Mouse (Mus musculus) left cerebral cortex, postnatal 36 days (tissue): ENCODE data around the gene Pigr. TPM values are rescaled to one million over a fixed set of nuclear protein-coding genes. Genes with fewer than 3 reads are reported as not detected.

Experiments
- DNase-seq, 2 experiments: peaks; one replicate each; pipeline ENCODE4 v3.0.0; 2021 to 2022; ENCODE audit warnings: low spot score in 2 of 2, mixed read lengths in 1 of 2
- intact Hi-C: fragments of 180-260 bp; cut with DNase I; formaldehyde crosslinking; loops from one replicate; pipeline ENCODE4 v1.15.1; 2025
- total RNA-seq, 2 experiments: library from RNA; stranded (reverse); gene quantifications; 2 replicates each; pipeline ENCODE4 v1.2.3; 2021

Gene Pigr
- total RNA-seq, 2 experiments from 2014 or later: not detected

DNA sequence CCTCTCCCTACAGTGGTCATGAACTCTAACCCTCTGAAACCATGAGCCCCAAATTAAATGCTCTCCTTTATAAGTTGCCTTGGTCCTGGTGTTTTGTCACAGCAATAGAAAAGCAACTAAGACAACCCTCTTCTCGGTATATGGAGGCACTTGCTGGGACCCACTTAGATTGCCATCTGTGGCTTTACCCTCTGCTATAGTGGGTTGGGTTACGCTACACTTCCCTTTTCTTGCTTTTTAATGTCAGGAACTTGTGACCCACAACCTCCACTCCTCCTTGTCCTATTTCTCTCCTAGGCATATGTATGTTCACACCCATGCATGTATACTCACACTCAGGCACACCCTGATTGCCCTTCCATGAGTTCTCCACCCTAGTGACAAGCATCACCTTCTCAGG is 46.4 kb downstream of the Pigr start:
- no peak for DNase-seq
- intact Hi-C loops: loop anchor here (10.0 kb wide), 1 partner anchor 262 kb away; the partner anchor contains the start of gene Dyrk3

- intact Hi-C loops: loop anchor here (5.0 to 10.0 kb wide), 3 partner anchors 107 to 392 kb away; partner anchors contain the start of gene Dyrk3
- peak; percentile 13 to 35 for DNase-seq
Observed at GRCm38 (mm10) chr1:130875139-130875538, 48.7 kb downstream of the Pigr start.

- DNase-seq: no peak
- intact Hi-C loops: loop anchor here (5.0 to 10.0 kb wide), 3 partner anchors 106 to 391 kb away; partner anchors contain the start of gene Dyrk3
Observed at GRCm38 (mm10) chr1:130875910-130876309, 49.4 kb downstream of the Pigr start.

DNA sequence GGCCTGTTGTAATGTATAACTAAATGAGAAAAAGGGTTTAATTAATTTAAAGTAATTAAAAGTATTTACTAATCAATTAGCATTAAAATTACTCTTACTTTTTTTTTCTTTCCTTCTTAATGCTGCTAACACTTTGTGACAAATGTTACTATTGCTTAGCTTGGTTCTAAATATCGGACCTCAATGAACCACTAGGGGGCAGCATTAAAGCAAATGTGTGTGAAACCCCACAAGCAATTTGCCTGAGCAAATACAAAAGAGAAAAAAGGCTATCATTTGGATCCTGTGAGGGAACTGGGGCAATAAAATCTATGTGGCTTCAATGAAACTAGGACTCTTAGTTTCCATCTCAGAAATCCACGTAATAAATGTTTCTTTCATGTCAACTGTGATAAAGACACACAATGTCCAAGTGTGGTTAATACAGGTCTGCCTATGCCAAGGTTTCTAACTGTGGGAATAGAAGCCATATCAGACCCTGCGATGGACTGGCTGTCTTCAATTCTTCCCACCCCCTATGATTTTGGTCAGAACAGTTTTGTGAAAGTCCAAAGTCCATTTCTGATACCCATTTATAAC is 50.5 kb downstream of the Pigr start:
- DNase-seq: no peak
- intact Hi-C loops: loop anchor here (1.0 to 10.0 kb wide), 4 partner anchors 105 to 390 kb away; partner anchors contain the start of gene Dyrk3

DNA sequence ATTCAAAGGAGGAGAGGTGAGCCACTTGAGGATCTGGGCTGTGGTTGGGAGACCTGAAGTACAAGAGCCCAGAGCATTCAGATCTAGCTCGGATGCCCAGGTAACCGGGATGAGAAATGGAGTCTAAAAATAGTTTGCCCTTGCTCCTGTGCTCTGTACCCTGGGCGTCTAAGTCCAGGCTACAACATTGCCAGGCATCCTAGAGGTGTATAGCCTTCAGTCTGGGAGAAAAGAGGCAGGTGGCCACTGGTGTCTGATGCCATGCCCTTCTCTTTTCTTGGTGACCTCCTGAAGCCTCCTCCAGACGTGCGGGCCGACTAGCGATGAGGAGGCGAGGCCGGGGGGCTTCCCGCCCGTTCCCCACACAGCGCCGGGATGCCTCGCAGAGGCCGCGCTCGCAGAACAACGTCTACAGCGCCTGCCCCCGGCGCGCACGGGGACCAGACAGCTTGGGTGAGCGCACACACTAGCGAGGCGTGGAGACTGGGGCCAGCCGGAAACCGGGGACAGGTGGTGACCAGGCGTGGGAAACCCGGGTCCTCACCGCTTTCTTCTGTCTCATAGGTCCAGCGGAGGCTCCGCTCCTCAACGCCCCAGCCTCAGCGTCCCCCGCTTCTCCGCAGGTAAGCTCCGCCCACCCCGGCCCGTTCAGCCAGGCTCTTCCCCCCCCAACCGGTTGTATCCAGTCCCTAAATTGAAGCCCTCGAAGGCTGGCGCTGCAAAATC is 51.6 kb downstream of the Pigr start:
- DNase-seq: peak in 1 of 2 experiments; percentile 9
- intact Hi-C loops: loop anchor here (1.0 to 10.0 kb wide), 4 partner anchors 104 to 389 kb away; partner anchors contain the start of gene Dyrk3

- intact Hi-C loops: loop anchor here (5.0 to 10.0 kb wide), 3 partner anchors 102 to 387 kb away; partner anchors contain the start of gene Dyrk3
- DNase-seq: no peak
Observed at GRCm38 (mm10) chr1:130879927-130880326, 53.4 kb downstream of the Pigr start.

- DNase-seq: no peak
- intact Hi-C loops: no loop called here
Observed at GRCm38 (mm10) chr1:130883146-130883545, 56.7 kb downstream of the Pigr start.

GRCm38 (mm10) chr1:130887354-130887753 is 60.9 kb downstream of the Pigr start, which contains the start of gene Il24:
Il24 (minus strand) TSS chr1:130887454.
- DNase-seq: no peak

DNA sequence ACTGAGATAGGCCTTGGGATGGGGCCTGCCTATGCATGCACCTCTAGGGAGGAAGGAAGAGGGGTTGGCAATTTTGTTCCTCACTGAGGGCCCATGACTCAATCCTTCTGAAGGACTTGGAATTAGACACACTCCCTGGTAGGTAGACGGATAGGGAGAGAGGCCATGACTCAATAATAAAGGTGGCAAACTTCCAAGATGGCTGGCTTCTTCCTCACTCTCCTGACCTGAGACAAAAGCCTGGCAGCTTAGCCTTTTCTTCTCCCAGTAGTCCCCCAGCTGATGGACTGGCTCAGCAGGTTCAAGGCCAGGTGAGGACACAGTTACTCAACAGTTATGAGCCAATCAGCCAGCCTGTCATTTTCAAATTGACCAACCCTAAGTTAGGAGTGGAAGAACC is 66.0 kb downstream of the Pigr start:
- intact Hi-C loops: no loop called here
- no peak for DNase-seq

More at GRCm38 (mm10) chr1:130887354-130887753, 60.9 kb downstream of the Pigr start, which contains the start of gene Il24:
- intact Hi-C loops: no loop called here

DNA sequence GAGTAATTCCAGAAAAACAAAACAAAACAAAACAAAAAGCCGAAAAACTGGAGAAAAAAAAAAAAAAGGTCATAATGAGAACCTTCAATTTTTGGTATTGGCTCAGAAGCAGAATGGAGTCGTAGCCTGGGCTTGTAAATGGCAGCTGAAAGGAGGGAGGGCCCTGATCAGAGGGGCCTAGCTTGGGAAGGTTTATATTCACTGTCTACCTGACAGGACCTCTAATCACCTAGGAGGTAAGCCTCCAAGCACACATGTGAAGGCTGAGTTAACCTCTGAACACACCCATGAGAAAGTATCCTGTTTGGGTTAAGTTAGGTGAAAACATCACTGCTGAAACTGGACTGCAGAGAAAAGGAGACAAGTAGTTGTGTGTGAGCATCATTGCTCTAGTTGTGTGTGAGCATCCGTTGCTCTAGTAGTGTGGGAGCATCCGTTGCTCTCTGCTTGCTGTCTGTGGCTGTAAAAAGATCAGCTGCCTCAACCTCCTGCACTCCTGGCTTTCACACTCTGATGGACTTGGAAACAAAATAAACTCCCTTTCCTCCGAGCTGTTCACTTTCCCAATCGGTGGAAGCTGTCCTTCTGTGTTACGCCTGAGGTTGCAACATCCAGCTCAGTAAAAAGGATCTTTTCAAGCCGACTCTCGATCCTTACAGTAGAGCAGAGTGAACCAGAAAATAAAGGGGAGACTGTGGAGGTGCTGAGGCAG is 67.0 kb downstream of the Pigr start:
- intact Hi-C loops: no loop called here
- DNase-seq: no peak

GRCm38 (mm10) chr1:130894468-130894867 is 68.0 kb downstream of the Pigr start:
- no peak for DNase-seq
- intact Hi-C loops: no loop called here

Other genes starting within 250 kb of the Pigr start
- not detected for gene Zp3r, start 197.1 kb upstream of the Pigr start, total RNA-seq
- gene C4bp, start 165.1 kb upstream of the Pigr start, total RNA-seq: not detected
- gene Gm29427, start 110.9 kb upstream of the Pigr start, total RNA-seq: not detected
- 10 to 100 TPM; 15.0 to 18.0 TPM for gene Yod1, start 109.4 kb upstream of the Pigr start, total RNA-seq
- gene Pfkfb2, start 97.4 kb upstream of the Pigr start, total RNA-seq: 10 to 100 TPM; 39.3 to 43.8 TPM
- 1 to 10 TPM; 2.0 to 2.1 TPM for gene AA986860, start 94.7 kb upstream of the Pigr start, total RNA-seq
- gene Fcamr, start 25.8 kb upstream of the Pigr start, total RNA-seq: not detected
- under 1 TPM in 1 of 2 experiments, not detected in 1; 0.93 TPM for gene Fcmr, start 39.0 kb downstream of the Pigr start, total RNA-seq
- gene Il24, start 60.8 kb downstream of the Pigr start, total RNA-seq: not detected
- not detected for gene Il20, start 84.8 kb downstream of the Pigr start, total RNA-seq
- gene Il19, start 113.4 kb downstream of the Pigr start, total RNA-seq: not detected
- gene Il10, start 193.2 kb downstream of the Pigr start, total RNA-seq: not detected